Mouse (Mus musculus) midbrain, embryonic 15.5 days (tissue): ENCODE measurements around the gene Fastkd3. TPM values are rescaled to one million over a fixed set of nuclear protein-coding genes. Genes with fewer than 3 reads are reported as not detected.

Source experiments
- ATAC-seq: fragments of 200-750 bp; cut with Nextera tagmentation; replicated peaks from 2 replicates; pipeline ENCODE4 v1.8.0; 2017; ENCODE audit warnings: moderate TSS enrichment
- H3K27ac ChIP-seq: fragments of 300-500 bp; sonication (generic); 2 replicates; pipeline ENCODE4 v1.5.1; 2015; ENCODE audit warnings: mild to moderate bottlenecking, inconsistent platforms
- H3K27me3 ChIP-seq: fragments of 300-500 bp; sonication (generic); replicated peaks from 2 replicates; pipeline ENCODE4 v1.6.1; 2015; ENCODE audit warnings: inconsistent platforms
- H3K36me3 ChIP-seq: fragments of 300-500 bp; sonication (generic); replicated peaks from 2 replicates; pipeline ENCODE4 v1.6.1; 2015; ENCODE audit warnings: inconsistent platforms
- H3K4me1 ChIP-seq: fragments of 300-500 bp; sonication (generic); 2 replicates; pipeline ENCODE4 v1.6.1; 2015; ENCODE audit warnings: inconsistent platforms
- H3K4me2 ChIP-seq: fragments of 300-500 bp; sonication (generic); 2 replicates; pipeline ENCODE4 v1.6.1; 2015; ENCODE audit warnings: inconsistent platforms, mild to moderate bottlenecking, moderate library complexity
- H3K4me3 ChIP-seq: fragments of 300-500 bp; sonication (generic); 2 replicates; pipeline ENCODE4 v1.5.1; 2015; ENCODE audit warnings: mild to moderate bottlenecking, inconsistent platforms
- H3K9ac ChIP-seq: fragments of 300-500 bp; sonication (generic); 2 replicates; pipeline ENCODE4 v1.6.1; 2015; ENCODE audit warnings: mild to moderate bottlenecking, inconsistent platforms
- H3K9me3 ChIP-seq: fragments of 300-500 bp; sonication (generic); 2 replicates; pipeline ENCODE4 v1.6.1; 2016; ENCODE audit warnings: inconsistent platforms
- WGBS: fragments of 180-500 bp; shearing (Covaris S2); methylation state at CpG from one replicate; pipeline ENCODE4 v1.1.7; 2015; ENCODE audit warnings: mixed read lengths; 5-methylcytosine and 5-hydroxymethylcytosine counted together
- polyA plus RNA-seq: library from polyadenylated mRNA; unstranded; fragments of >200 nt; fragmentation: Nextera tagmentation; extraction: Ambion mirVana; gene quantifications from 2 replicates; pipeline ENCODE4 v1.2.1, GENCODE M21; 2015

Gene Fastkd3
- polyA plus RNA-seq, 1 experiment from 2014 or later, result 22.8 TPM

DNA sequence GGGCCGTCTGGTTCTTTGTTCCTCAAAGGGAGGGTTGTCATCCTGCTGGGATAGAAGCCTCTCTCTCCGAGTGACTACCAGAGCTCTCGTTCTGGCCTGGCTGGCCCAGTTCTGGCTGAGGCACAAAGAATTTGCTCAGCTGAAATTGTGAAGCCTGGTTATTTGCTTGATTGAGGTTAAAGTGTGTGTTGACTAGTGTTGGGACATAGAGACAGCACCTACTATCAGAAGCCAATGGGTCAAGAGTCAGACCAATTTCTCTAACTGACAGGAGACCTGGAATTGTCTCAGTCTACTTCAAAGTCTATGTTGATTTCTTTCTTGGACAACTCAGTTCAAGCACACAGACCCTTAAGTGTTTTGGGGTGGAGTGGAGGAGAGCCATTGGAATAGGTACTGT is 45.0 kb downstream of the Fastkd3 start:
- 76% methylated on average over 3 of the region's 3 CpGs for WGBS
- H3K9ac ChIP-seq, result no peak overlapping the region
- no peak overlapping the region for H3K4me3 ChIP-seq
- H3K4me1 ChIP-seq, result no peaks in the 10 kb centered on the region
- no peak overlapping the region for H3K27ac ChIP-seq
- no peaks in the 10 kb centered on the region for H3K36me3 ChIP-seq
- H3K27me3 ChIP-seq, result no peaks in the 10 kb centered on the region
- H3K9me3 ChIP-seq, result no peaks in the 10 kb centered on the region
- no peak overlapping the region for H3K4me2 ChIP-seq
- ATAC-seq, result no peak

Other genes with a start within 250 kb of the Fastkd3 start
- 12.9 and 14.4 TPM in 2 replicates for gene Mtrr, start 85 bp upstream of the Fastkd3 start, polyA plus RNA-seq
- 9.6 and 9.8 TPM in 2 replicates for gene 1700001L19Rik, start 15.2 kb downstream of the Fastkd3 start, polyA plus RNA-seq